ENCODE assay signal across 8 mouse cellular contexts in the genomic region with DNA sequence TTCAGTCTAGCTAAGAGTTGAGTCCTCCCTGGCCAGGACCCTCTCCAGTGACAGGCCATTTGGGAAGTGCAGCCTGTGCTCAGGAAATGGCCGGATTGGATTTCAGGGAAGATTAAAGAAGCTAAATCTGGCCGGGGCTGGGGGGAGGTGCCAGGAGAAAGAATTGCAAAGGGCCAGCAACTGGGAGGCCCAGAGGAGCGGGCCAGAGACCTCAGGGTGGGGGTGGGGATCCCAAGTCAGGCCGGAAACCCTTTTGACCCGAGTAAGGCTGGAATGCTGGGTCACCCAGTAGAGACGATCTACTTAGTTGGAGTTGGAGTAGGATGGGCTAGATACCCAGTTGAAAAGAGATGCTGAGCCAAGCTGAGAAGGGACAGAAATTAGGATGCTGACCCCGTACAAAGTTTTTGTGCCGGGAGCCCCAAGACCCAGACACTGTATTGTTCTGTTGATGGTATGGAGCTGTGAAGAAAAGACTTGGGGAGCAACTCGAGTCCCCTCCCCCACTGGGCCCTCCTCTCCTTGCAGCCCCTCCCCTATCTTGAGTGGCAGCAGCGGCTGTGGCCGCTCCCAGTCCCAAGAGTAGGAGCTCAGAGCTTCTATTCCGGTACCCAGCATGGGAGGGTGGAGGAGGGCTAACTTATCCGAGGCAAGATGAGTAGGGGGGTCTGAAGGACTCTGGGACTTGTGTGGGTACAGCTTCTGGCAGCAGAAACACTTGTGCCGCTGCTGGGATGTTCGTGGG. TPM values are rescaled to one million over a fixed set of nuclear protein-coding genes. Genes with fewer than 3 reads are reported as not detected.
DNase-seq lines count a peak whose midpoint lies in the region; ATAC-seq and TF ChIP-seq lines count a peak whose summit lies in the region.

No protein-coding gene starts in this region.

- H3K27ac ChIP-seq in forebrain, embryonic 15.5 days (replicated peaks): no peak overlapping the region
- H3K27ac ChIP-seq in intestine, embryonic 16.5 days (ENCODE audit: low read length): peak overlapping the region; percentile 39
- H3K27ac ChIP-seq in lung, postnatal 0 days (ENCODE audit: low read length): peak overlapping the region; percentile 55

- peaks cover 6% of the 10 kb centered on the region; the same call in 1 of the 2 replicates for H3K4me1 ChIP-seq in forebrain, embryonic 15.5 days
- peaks cover 26% of the 10 kb centered on the region for H3K4me1 ChIP-seq in intestine, embryonic 16.5 days (ENCODE audit: control insufficient read depth, insufficient read depth, low read length)
- 0 out of 2 replicates have a peak, but pooled peaks cover 2% of the 10 kb centered on the region for H3K4me1 ChIP-seq in lung, postnatal 0 days (ENCODE audit: insufficient read depth, low read depth, low read length)

- H3K36me3 ChIP-seq in forebrain, embryonic 15.5 days: no peaks in the 10 kb centered on the region
- no peaks in the 10 kb centered on the region for H3K36me3 ChIP-seq in intestine, embryonic 16.5 days (ENCODE audit: control insufficient read depth, insufficient read depth, low read length)
- H3K36me3 ChIP-seq in lung, postnatal 0 days (ENCODE audit: insufficient read depth, low read length): no peaks in the 10 kb centered on the region

- no peak overlapping the region for H3K4me3 ChIP-seq in forebrain, embryonic 15.5 days
- no peak overlapping the region for H3K4me3 ChIP-seq in intestine, embryonic 16.5 days (ENCODE audit: low read length)
- H3K4me3 ChIP-seq in lung, postnatal 0 days (ENCODE audit: low read depth, low read length): no peak overlapping the region

- WGBS in forebrain, embryonic 15.5 days: 8% methylated on average over 15 of the region's 15 CpGs
- WGBS in intestine, embryonic 16.5 days: 19% methylated on average over 15 of the region's 15 CpGs
- WGBS in lung, postnatal 0 days: 8% methylated on average over 15 of the region's 15 CpGs

- peak; percentile 78 for DNase-seq in embryo, embryonic 11 days
- peak; percentile 25 for DNase-seq in lung, postnatal 0 days (ENCODE audit: low spot score)
- no peak for DNase-seq in adrenal gland, postnatal 4 days (ENCODE audit: low spot score in 2 of 2)
- DNase-seq in layer of hippocampus, adult 8-10 months (ENCODE audit: low spot score in 2 of 2): no peak
- DNase-seq in urinary bladder, postnatal 14 days (ENCODE audit: low spot score): no peak
- DNase-seq in right cerebral cortex, postnatal 36 days (ENCODE audit: low spot score in 2 of 2): no peak

- H3K9ac ChIP-seq in forebrain, embryonic 15.5 days (replicated peaks): no peak overlapping the region
- no peak overlapping the region; the same call in 1 of the 2 replicates for H3K9ac ChIP-seq in intestine, embryonic 16.5 days (ENCODE audit: low read depth, low read length)
- H3K9ac ChIP-seq in lung, postnatal 0 days (replicated peaks; ENCODE audit: low read depth): no peak overlapping the region

- no peaks in the 10 kb centered on the region for H3K27me3 ChIP-seq in forebrain, embryonic 15.5 days
- H3K27me3 ChIP-seq in intestine, embryonic 16.5 days (replicated peaks; ENCODE audit: control insufficient read depth, insufficient read depth, low read length): no peaks in the 10 kb centered on the region
- H3K27me3 ChIP-seq in lung, postnatal 0 days (replicated peaks; ENCODE audit: insufficient read depth, low read length): no peaks in the 10 kb centered on the region

- H3K9me3 ChIP-seq in forebrain, embryonic 15.5 days: no peaks in the 10 kb centered on the region
- H3K9me3 ChIP-seq in intestine, embryonic 16.5 days (ENCODE audit: control insufficient read depth, low read length): no peaks in the 10 kb centered on the region
- H3K9me3 ChIP-seq in lung, postnatal 0 days (ENCODE audit: low read length): no peaks in the 10 kb centered on the region

- TF ChIP-seq CTCF in lung, postnatal 0 days (IDR thresholded peaks at IDR 0.05): no peak

- H3K4me2 ChIP-seq in forebrain, embryonic 15.5 days (replicated peaks): no peak overlapping the region
- H3K4me2 ChIP-seq in intestine, embryonic 16.5 days (ENCODE audit: low read depth, low read length): no peak overlapping the region
- no peak overlapping the region for H3K4me2 ChIP-seq in lung, postnatal 0 days (replicated peaks; ENCODE audit: low read depth, low read length)

- ATAC-seq in forebrain, embryonic 15.5 days (replicated peaks): 0 out of 2 replicates have a peak, but pooled peaks have one; percentile 36
- ATAC-seq in intestine, embryonic 16.5 days: peak; percentile 19; the same call in 1 of the 2 replicates
- peak; percentile 65 for ATAC-seq in lung, postnatal 0 days

- TF ChIP-seq EP300 in lung, postnatal 0 days (IDR thresholded peaks at IDR 0.05): 0 out of 2 replicates have a peak, but pooled peaks have one; percentile 8

RNA-seq across cellular contexts. Expression of a gene that starts 15.7 kb away (rescaled TPM):
- polyA plus RNA-seq in forebrain, embryonic 15.5 days (2015; fragmentation: Nextera tagmentation; extraction: Ambion mirVana): 1.0 and 1.2 TPM in 2 replicates
- 149 and 159 TPM in 2 replicates for polyA plus RNA-seq in intestine, embryonic 16.5 days (2015; fragmentation: Nextera tagmentation; extraction: Ambion mirVana)
- 59.4 and 67.3 TPM in 2 replicates for polyA plus RNA-seq in lung, postnatal 0 days (2015; fragmentation: Nextera tagmentation; extraction: Ambion mirVana)
- total RNA-seq in adrenal gland, postnatal 4 days (2021): 10 to 100 TPM; 40.5 to 78.8 TPM
- total RNA-seq in layer of hippocampus, adult 8-10 months (2022): 1 to 10 TPM in 3 of 4 experiments, under 1 TPM in 1; 0.60 to 1.9 (median 1.5) TPM

RNA-seq across cellular contexts. Expression of a gene that starts 26.7 kb away (rescaled TPM):
- polyA plus RNA-seq in forebrain, embryonic 15.5 days (2015; fragmentation: Nextera tagmentation; extraction: Ambion mirVana): 162 and 163 TPM in 2 replicates
- polyA plus RNA-seq in intestine, embryonic 16.5 days (2015; fragmentation: Nextera tagmentation; extraction: Ambion mirVana): 159 and 160 TPM in 2 replicates
- 109 TPM in 2 replicates for polyA plus RNA-seq in lung, postnatal 0 days (2015; fragmentation: Nextera tagmentation; extraction: Ambion mirVana)
- 100 to 1,000 TPM; 106 to 113 TPM for total RNA-seq in adrenal gland, postnatal 4 days (2021)
- 10 to 100 TPM; 41.2 to 49.8 (median 45.4) TPM for total RNA-seq in layer of hippocampus, adult 8-10 months (2022)

RNA-seq across cellular contexts. Expression of a gene that starts 30.6 kb away (rescaled TPM):
- 9.9 and 11.4 TPM in 2 replicates for polyA plus RNA-seq in forebrain, embryonic 15.5 days (2015; fragmentation: Nextera tagmentation; extraction: Ambion mirVana)
- polyA plus RNA-seq in intestine, embryonic 16.5 days (2015; fragmentation: Nextera tagmentation; extraction: Ambion mirVana): 33.5 and 35.2 TPM in 2 replicates
- polyA plus RNA-seq in lung, postnatal 0 days (2015; fragmentation: Nextera tagmentation; extraction: Ambion mirVana): 15.4 and 16.4 TPM in 2 replicates
- 10 to 100 TPM; 32.4 to 33.7 TPM for total RNA-seq in adrenal gland, postnatal 4 days (2021)
- total RNA-seq in layer of hippocampus, adult 8-10 months (2022): 100 to 1,000 TPM; 168 to 185 (median 182) TPM

Comparison
In these comparisons a context has a peak if more than half of its experiments do, and no peak if none do; other contexts are left out.
1. DNase-seq: peak in embryo, embryonic 11 days (single experiment) and lung, postnatal 0 days (single experiment); none in adrenal gland, postnatal 4 days (0 of 2), layer of hippocampus, adult 8-10 months (0 of 2), urinary bladder, postnatal 14 days (single experiment) and right cerebral cortex, postnatal 36 days (0 of 2).
2. RNA of a gene that starts 15.7 kb away (polyA plus RNA-seq): 149 to 159 TPM in intestine, embryonic 16.5 days and 59.4 to 67.3 TPM in lung, postnatal 0 days; 1.0 to 1.2 TPM in forebrain, embryonic 15.5 days; every median in the first group is over 10 times any median in the second.
3. Peak in every context shown above with its lines, with median percentiles within 50 percentile points of each other: ATAC-seq.